Mouse (Mus musculus) liver, embryonic 14.5 days (tissue): ENCODE measurements around the gene Add3.

Experiments used
- CTCF ChIP-seq: IDR thresholded peaks from 2 replicates; pipeline ENCODE4 v1.5.1; 2016; ENCODE audit warnings: antibody characterized with exemption, low read depth, control low read depth
- EP300 ChIP-seq: IDR thresholded peaks from 2 replicates; pipeline ENCODE4 v1.6.1; 2016; ENCODE audit warnings: antibody characterized with exemption, low read depth

GRCm38 (mm10) chr19:53106952-53107351 lies 33.3 kb upstream of the Add3 start:
- TF ChIP-seq CTCF, result peak; percentile 39
- TF ChIP-seq EP300, result no peak
